Mouse (Mus musculus) intestine, embryonic 16.5 days (tissue): ENCODE results near the gene Pwp2. TPM values are rescaled to one million over a fixed set of nuclear protein-coding genes. Genes with fewer than 3 reads are reported as not detected.
"Not testable (repeated sequence)": the region's sequence is repeated elsewhere in the genome, so short reads cannot be mapped to it uniquely, and the experiment has no call there.

Experiments
- ATAC-seq: fragments of 200-750 bp; cut with Nextera tagmentation; 2 replicates; pipeline ENCODE4 v1.8.0; 2017; ENCODE audit warnings: moderate TSS enrichment, moderate library complexity
- H3K27ac ChIP-seq: fragments of 300-500 bp; sonication (generic); 2 replicates; pipeline ENCODE4 v1.5.1; 2014; ENCODE audit warnings: mild to moderate bottlenecking, low read length
- H3K27me3 ChIP-seq: fragments of 300-500 bp; sonication (generic); replicated peaks from 2 replicates; pipeline ENCODE4 v1.6.1; 2014; ENCODE audit warnings: low read length, control low read depth, mixed read lengths; ENCODE audit not compliant: control insufficient read depth, insufficient read depth
- H3K36me3 ChIP-seq: fragments of 300-500 bp; sonication (generic); 2 replicates; pipeline ENCODE4 v1.6.1; 2014; ENCODE audit warnings: low read length, control low read depth; ENCODE audit not compliant: control insufficient read depth, insufficient read depth
- H3K4me1 ChIP-seq: fragments of 300-500 bp; sonication (generic); 2 replicates; pipeline ENCODE4 v1.6.1; 2014; ENCODE audit warnings: low read length, control low read depth, mixed read lengths; ENCODE audit not compliant: control insufficient read depth, insufficient read depth
- H3K4me2 ChIP-seq: fragments of 300-500 bp; sonication (generic); 2 replicates; pipeline ENCODE4 v1.6.1; 2014; ENCODE audit warnings: low read depth, low read length, control low read depth
- H3K4me3 ChIP-seq: fragments of 300-500 bp; sonication (generic); 2 replicates; pipeline ENCODE4 v1.5.1; 2014; ENCODE audit warnings: mild to moderate bottlenecking, low read length
- H3K9ac ChIP-seq: fragments of 300-500 bp; sonication (generic); 2 replicates; pipeline ENCODE4 v1.6.1; 2014; ENCODE audit warnings: low read depth, low read length
- H3K9me3 ChIP-seq: fragments of 300-500 bp; sonication (generic); 2 replicates; pipeline ENCODE4 v1.6.1; 2016; ENCODE audit warnings: low read length, control low read depth; ENCODE audit not compliant: control insufficient read depth
- WGBS: fragments of 180-500 bp; shearing (Covaris S2); extraction: QIAGEN DNeasy Blood & Tissue Kit; methylation state at CpG from one replicate; pipeline ENCODE4 v1.1.7; 2014; 5-methylcytosine and 5-hydroxymethylcytosine counted together
- polyA plus RNA-seq: library from polyadenylated mRNA; unstranded; fragments of >200 nt; fragmentation: Nextera tagmentation; extraction: Ambion mirVana; gene quantifications from 2 replicates; pipeline ENCODE4 v1.2.1, GENCODE M21; 2015

Gene Pwp2
- polyA plus RNA-seq, 1 experiment from 2014 or later, result 15.5 TPM

- Histone ChIP-seq H3K9me3 (no peaks in the 10 kb centered on the region), H3K27ac (no peak overlapping the region), H3K4me2 (no peak overlapping the region), H3K4me3 (no peak overlapping the region), H3K27me3 (no peaks in the 10 kb centered on the region), H3K9ac (no peak overlapping the region), H3K4me1 (no peaks in the 10 kb centered on the region), H3K36me3 (no peaks in the 10 kb centered on the region)
- WGBS, result 69% methylated on average over 9 of the region's 9 CpGs
- ATAC-seq, result no peak
These were observed 57.7 kb downstream of the Pwp2 start for GRCm38 (mm10) chr10:78127046-78127870.

- Histone ChIP-seq H3K9ac (no peak overlapping the region), H3K27ac (no peak overlapping the region), H3K4me2 (no peak overlapping the region), H3K4me1 (no peaks in the 10 kb centered on the region), H3K27me3 (no peaks in the 10 kb centered on the region), H3K4me3 (no peak overlapping the region), H3K9me3 (no peaks in the 10 kb centered on the region), H3K36me3 (no peaks in the 10 kb centered on the region)
- no peak for ATAC-seq
- WGBS, result 88% methylated on average over 5 of the region's 5 CpGs
These were observed 58.6 kb downstream of the Pwp2 start for GRCm38 (mm10) chr10:78126311-78126710.

DNA sequence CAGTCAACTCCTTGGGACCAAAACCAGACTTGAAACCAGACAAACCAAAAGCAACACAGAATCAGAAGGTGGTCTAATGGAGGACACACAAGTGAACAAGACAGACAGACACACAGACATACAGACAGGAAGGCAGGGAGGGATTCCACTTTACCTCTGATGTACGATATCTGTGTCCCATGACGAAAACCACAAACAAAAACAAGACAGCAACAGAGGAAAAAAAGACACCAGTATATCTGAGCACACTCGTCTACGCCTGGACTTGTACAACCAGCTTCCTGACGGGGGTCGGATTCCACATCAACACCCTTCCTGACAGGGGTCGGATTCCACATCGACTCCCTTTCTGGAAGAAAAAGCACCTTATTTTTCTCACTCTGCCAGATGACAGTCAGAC, 59.9 kb downstream of the Pwp2 start:
- not testable (repeated sequence) for H3K36me3 ChIP-seq, H3K9ac ChIP-seq, H3K4me2 ChIP-seq, H3K27ac ChIP-seq, ATAC-seq, H3K4me3 ChIP-seq, H3K9me3 ChIP-seq, H3K27me3 ChIP-seq, H3K4me1 ChIP-seq
- WGBS, result 67% methylated on average over 8 of the region's 8 CpGs

DNA sequence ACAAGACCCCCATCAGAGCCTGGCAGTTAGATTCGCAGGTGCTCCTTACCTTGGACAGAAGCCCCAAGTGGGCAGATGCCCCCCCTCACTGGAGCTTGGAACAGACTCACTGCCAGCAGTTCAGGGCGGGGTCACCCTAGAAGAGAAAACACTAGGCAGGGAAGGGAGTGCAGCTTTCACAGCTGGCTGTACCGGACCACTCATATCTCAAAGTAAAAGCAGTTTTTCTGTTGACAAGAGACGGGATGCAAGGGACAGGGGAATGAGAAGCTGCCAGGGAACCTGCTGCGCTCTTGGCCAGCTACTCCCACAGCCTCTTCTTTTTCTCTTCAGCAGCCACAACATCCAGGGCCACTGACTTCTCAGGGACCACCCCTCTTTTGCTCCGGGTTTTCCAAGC, 60.8 kb downstream of the Pwp2 start:
- WGBS, result 40% methylated on average over 6 of the region's 6 CpGs
- not testable (repeated sequence) for H3K4me3 ChIP-seq, H3K9me3 ChIP-seq, H3K27ac ChIP-seq, H3K4me1 ChIP-seq, H3K27me3 ChIP-seq, H3K36me3 ChIP-seq, H3K9ac ChIP-seq, H3K4me2 ChIP-seq, ATAC-seq

Other genes with a start within 250 kb of the Pwp2 start
- 0.91 and 0.92 TPM in 2 replicates for gene Trpm2, start 214.6 kb downstream of the Pwp2 start, polyA plus RNA-seq
- gene 1810043G02Rik, start 206.6 kb downstream of the Pwp2 start, polyA plus RNA-seq, result 16.0 and 17.5 TPM in 2 replicates
- gene Pfkl, start 175.1 kb downstream of the Pwp2 start, polyA plus RNA-seq, result 282 and 298 TPM in 2 replicates
- gene Dnmt3l, start 143.2 kb downstream of the Pwp2 start, polyA plus RNA-seq, result 0.29 and 0.33 TPM in 2 replicates
- gene Aire, start 141.5 kb downstream of the Pwp2 start, polyA plus RNA-seq, result 0.16 and 0.20 TPM in 2 replicates
- gene Icosl, start 115.8 kb downstream of the Pwp2 start, polyA plus RNA-seq, result 5.9 and 6.7 TPM in 2 replicates
- gene D10Jhu81e, start 15.4 kb downstream of the Pwp2 start, polyA plus RNA-seq, result 43.8 and 45.7 TPM in 2 replicates
- gene Trappc10, start 59.5 kb upstream of the Pwp2 start, polyA plus RNA-seq, result 3.3 and 4.9 TPM in 2 replicates
- gene Agpat3, start 167.3 kb upstream of the Pwp2 start, polyA plus RNA-seq, result 30.0 and 42.5 TPM in 2 replicates
- gene Rrp1, start 227.9 kb upstream of the Pwp2 start, polyA plus RNA-seq, result 252 and 268 TPM in 2 replicates
- 288 and 325 TPM in 2 replicates for gene Cstb, start 240.5 kb upstream of the Pwp2 start, polyA plus RNA-seq